Mouse (Mus musculus) gastrocnemius, postnatal 25 days (tissue): ENCODE results near the gene Acod1. TPM values are rescaled to one million over a fixed set of nuclear protein-coding genes. Genes with fewer than 3 reads are reported as not detected.

Source experiments
- DNase-seq: peaks from one replicate; pipeline ENCODE4 v3.0.0; 2022
- total RNA-seq, 2 experiments: library from RNA; stranded (reverse); gene quantifications; 1 replicate in 1 of 2; 2 replicates in 1 of 2; pipeline ENCODE4 v1.2.3; 2021

The Acod1 gene
- total RNA-seq, 2 experiments from 2014 or later: not detected

DNA sequence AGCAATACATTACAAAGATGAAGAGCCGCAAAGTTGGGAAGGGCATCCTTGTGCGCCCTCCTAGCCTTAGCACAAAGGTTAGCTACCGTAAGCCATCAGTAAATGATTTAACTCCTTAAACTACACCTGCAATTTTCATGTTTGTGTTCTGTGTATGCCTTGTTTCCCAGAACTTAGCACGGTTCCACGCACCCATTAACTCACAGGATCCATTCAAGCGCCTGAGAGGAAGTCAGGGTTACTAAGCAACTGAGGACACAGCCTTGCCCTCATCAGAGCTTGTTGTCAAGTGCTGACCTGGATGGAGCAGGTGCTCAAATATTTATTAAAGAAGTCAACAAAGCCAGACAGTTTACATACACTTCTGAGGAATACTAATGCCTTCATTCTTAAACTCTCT, 55.5 kb downstream of the Acod1 start:
- no peak for DNase-seq

- DNase-seq: no peak
Observed at GRCm38 (mm10) chr14:103102731-103103335, 56.1 kb downstream of the Acod1 start.

Other genes starting within 250 kb of the Acod1 start
- 10 to 100 TPM in 1 of 2 experiments, 1 to 10 TPM in 1; 7.6 to 11.4 TPM for gene Kctd12, start 64.3 kb upstream of the Acod1 start, total RNA-seq
- 10 to 100 TPM in 1 of 2 experiments, 1 to 10 TPM in 1; 8.7 to 10.6 TPM for gene Cln5, start 23.2 kb downstream of the Acod1 start, total RNA-seq
- gene Fbxl3, start 52.6 kb downstream of the Acod1 start, total RNA-seq: 10 to 100 TPM; 38.3 to 40.6 TPM